Mouse (Mus musculus): ENCODE measurements around the gene Cyfip1.
A peak's percentile ranks its signal among the peaks of the same experiment; 100 is the strongest.

DNA sequence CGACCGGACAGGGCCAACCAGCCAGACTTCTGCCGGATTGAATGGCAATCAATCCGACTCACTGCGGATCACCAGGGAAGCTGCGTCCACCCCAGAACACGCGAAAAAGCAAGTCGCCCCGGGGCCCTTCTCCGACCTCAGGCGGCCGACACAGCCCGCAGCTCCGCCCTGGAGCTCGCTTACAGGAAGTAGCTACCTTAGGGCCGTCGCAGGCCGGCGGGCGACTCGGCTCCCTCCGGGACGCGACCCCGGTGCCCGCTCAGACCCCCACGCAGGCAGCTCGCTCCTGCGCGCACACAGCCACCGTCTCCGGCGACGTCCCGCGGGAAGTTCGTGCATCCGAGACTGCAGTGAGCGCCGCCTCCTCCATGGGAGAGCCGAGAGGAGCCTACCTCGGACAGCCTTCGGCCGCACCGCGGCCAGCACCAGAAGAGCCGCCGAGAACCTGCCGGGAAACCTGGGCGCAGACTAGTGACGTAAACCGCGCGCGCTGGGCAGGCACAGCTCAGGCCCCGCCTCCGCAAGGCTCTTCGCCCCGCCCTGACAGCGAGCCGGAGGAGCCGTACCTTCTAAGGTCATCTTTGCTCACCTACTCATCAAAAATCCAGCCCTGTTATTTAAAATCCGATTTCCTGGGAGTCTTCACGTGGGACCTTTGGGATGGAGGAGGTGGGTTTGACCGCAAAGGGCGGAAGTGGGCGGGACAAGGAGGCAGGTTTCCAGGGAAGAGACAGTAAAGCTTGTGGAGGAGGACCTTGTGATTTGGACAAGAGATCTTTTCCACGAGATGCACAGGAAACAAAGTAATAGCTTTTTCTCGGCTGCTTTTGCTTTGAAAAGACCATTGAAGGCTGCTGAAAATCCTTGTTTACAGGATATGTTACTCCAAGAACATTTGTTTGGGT, 120.7 kb downstream of the Cyfip1 start, which contains the start of gene Nipa2:
- TF ChIP-seq CTCF (conservative IDR thresholded peaks at IDR 0.05; ENCODE audit: insufficient read depth, insufficient read length, low read depth, low read length), result no peak
- peak; percentile 58 for TF ChIP-seq POLR2A (IDR thresholded peaks at IDR 0.05; ENCODE audit: low read depth, low read length)
